Mouse (Mus musculus) bone marrow, adult 2 months (tissue): Measurements from ENCODE around the gene Slc36a4.

ENCODE experiments used
- CTCF ChIP-seq: fragments of 200-500 bp; IDR thresholded peaks from 2 replicates; pipeline ENCODE4 v1.5.1; 2011; ENCODE audit warnings: low read length, control low read depth; ENCODE audit not compliant: control insufficient read depth, insufficient read depth
- POLR2A ChIP-seq: fragments of 200-500 bp; IDR thresholded peaks from 2 replicates; pipeline ENCODE4 v1.6.1; 2011; ENCODE audit warnings: low read depth, mild to moderate bottlenecking, control low read depth, low read length, borderline replicate concordance; ENCODE audit not compliant: control insufficient read depth

DNA sequence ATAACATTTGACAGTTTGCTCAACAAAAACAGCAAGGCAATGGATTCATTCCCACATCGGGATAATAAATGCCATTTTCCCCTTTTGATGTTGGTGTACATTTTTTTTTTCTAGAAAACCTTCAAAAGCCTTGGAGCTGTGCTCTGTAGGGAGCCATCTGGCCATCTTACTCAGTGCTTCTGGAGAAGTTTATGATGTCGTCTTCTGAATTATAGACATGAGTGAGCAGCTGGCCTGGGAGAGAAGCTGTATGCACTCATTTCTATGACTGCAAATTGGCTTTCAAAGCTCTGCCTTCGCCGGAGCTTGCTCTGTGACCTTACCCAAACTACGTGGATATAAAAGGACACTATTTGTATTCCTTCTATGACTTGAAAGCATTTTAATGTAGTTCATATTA lies 56.8 kb downstream of the Slc36a4 start:
- no peak for TF ChIP-seq POLR2A
- no peak for TF ChIP-seq CTCF
